Comparison of ENCODE assay signal across 15 mouse cellular contexts in genomic region chr13:99236222-99236621, GRCm38 (mm10). TPM values are rescaled to one million over a fixed set of nuclear protein-coding genes. Genes with fewer than 3 reads are reported as not detected.
DNase-seq lines count a peak whose midpoint lies in the region; ATAC-seq and TF ChIP-seq lines count a peak whose summit lies in the region.
"Had no signal": no experiment of that assay in that cellular context is flagged by ENCODE, and none has a peak within 500 bp of the region (broad histone marks: within the 10 kb centered on the region; RNA-seq: fewer than 3 reads in every experiment).

No protein-coding gene starts in this region.

- peak overlapping the region; percentile 98 for H3K27ac ChIP-seq in heart, adult 2 months
- H3K27ac ChIP-seq in intestine, embryonic 16.5 days (ENCODE audit: low read length) = peak overlapping the region; percentile 42; the same call in 1 of the 2 replicates
- no peak overlapping the region for H3K27ac ChIP-seq in intestine, embryonic 15.5 days
- H3K27ac ChIP-seq in lung, embryonic 16.5 days (ENCODE audit: low read length) = peak overlapping the region; percentile 74
- peak overlapping the region; percentile 11; the same call in 1 of the 2 replicates for H3K27ac ChIP-seq in limb, embryonic 14.5 days (replicated peaks; ENCODE audit: low read depth, low read length)
- H3K27ac ChIP-seq: forebrain, embryonic 13.5 days; hindbrain, embryonic 12.5 days; midbrain, embryonic 12.5 days had no signal

- intact Hi-C loops in heart, adult 2 months (cut with DNase I) = loop anchor here (5.0 kb wide), 1 partner anchor 109 kb away; no protein-coding TSS in a partner anchor

- no peak for TF ChIP-seq POLR2A in heart, adult 2 months (IDR thresholded peaks at IDR 0.05; ENCODE audit: insufficient read depth, low read depth, low read length)
- no peak for TF ChIP-seq POLR2A in limb, embryonic 14.5 days (IDR thresholded peaks at IDR 0.05; ENCODE audit: borderline replicate concordance, extremely low read depth, insufficient read depth, insufficient read length)

- DNase-seq in heart, adult 2 months = no peak
- no peak for DNase-seq in heart, adult 9 months (ENCODE audit: low spot score in 2 of 2)
- DNase-seq in lung, postnatal 14 days = no peak
- no peak for DNase-seq in limb, embryonic 14.5 days (ENCODE audit: low spot score)
- no peak for DNase-seq in urinary bladder, adult 2 months (ENCODE audit: low spot score)
- DNase-seq: cerebellum, postnatal 36 days; kidney, adult 18-20 months; liver, postnatal 0 days; thymus, postnatal 36 days had no signal

- no peak overlapping the region for H3K4me3 ChIP-seq in heart, adult 2 months
- H3K4me3 ChIP-seq in intestine, embryonic 16.5 days (ENCODE audit: low read length) = no peak overlapping the region
- H3K4me3 ChIP-seq in intestine, embryonic 15.5 days (replicated peaks) = no peak overlapping the region
- no peak overlapping the region for H3K4me3 ChIP-seq in lung, embryonic 16.5 days (ENCODE audit: low read length)
- H3K4me3 ChIP-seq in limb, embryonic 14.5 days (replicated peaks; ENCODE audit: low read length) = no peak overlapping the region
- H3K4me3 ChIP-seq: forebrain, embryonic 13.5 days; hindbrain, embryonic 12.5 days; midbrain, embryonic 12.5 days had no signal

- TF ChIP-seq EP300 in heart, adult 2 months (IDR thresholded peaks at IDR 0.05; ENCODE audit: insufficient read depth, low read depth, low read length) = no peak

- no peak for TF ChIP-seq CTCF in heart, adult 2 months (IDR thresholded peaks at IDR 0.05)

- no peak overlapping the region for H3K4me2 ChIP-seq in intestine, embryonic 16.5 days (ENCODE audit: low read depth, low read length)
- H3K4me2 ChIP-seq in intestine, embryonic 15.5 days (replicated peaks) = no peak overlapping the region
- H3K4me2 ChIP-seq in lung, embryonic 16.5 days (ENCODE audit: low read depth, low read length) = no peak overlapping the region
- H3K4me2 ChIP-seq in limb, embryonic 14.5 days (replicated peaks; ENCODE audit: low read depth, low read length, severe bottlenecking) = no peak overlapping the region
- H3K4me2 ChIP-seq: forebrain, embryonic 13.5 days; hindbrain, embryonic 12.5 days; midbrain, embryonic 12.5 days had no signal

- no peaks in the 10 kb centered on the region for H3K79me2 ChIP-seq in heart, adult 2 months (replicated peaks; ENCODE audit: control insufficient read depth, insufficient read depth, low read length)

- ATAC-seq in intestine, embryonic 16.5 days = no peak
- ATAC-seq in intestine, embryonic 15.5 days = no peak
- ATAC-seq in lung, embryonic 16.5 days (ENCODE audit: low read depth) = no peak
- ATAC-seq in limb, embryonic 14.5 days (ENCODE audit: low FRiP score, low read depth) = no peak
- ATAC-seq: forebrain, embryonic 13.5 days; liver, postnatal 0 days had no signal

- peak overlapping the region; percentile 3 for H3K9ac ChIP-seq in heart, adult 2 months (ENCODE audit: low read depth, low read length)
- H3K9ac ChIP-seq in intestine, embryonic 16.5 days (ENCODE audit: low read depth, low read length) = no peak overlapping the region
- H3K9ac ChIP-seq in intestine, embryonic 15.5 days = no peak overlapping the region
- no peak overlapping the region for H3K9ac ChIP-seq in lung, embryonic 16.5 days (ENCODE audit: low read length)
- H3K9ac ChIP-seq in limb, embryonic 14.5 days (ENCODE audit: low read depth, low read length, severe bottlenecking) = no peak overlapping the region
- H3K9ac ChIP-seq: forebrain, embryonic 13.5 days; hindbrain, embryonic 12.5 days; liver, postnatal 0 days; midbrain, embryonic 12.5 days had no signal

- no peaks in the 10 kb centered on the region for H3K27me3 ChIP-seq in heart, adult 2 months (ENCODE audit: control insufficient read depth, insufficient read depth, low read length)
- no peaks in the 10 kb centered on the region for H3K27me3 ChIP-seq in intestine, embryonic 16.5 days (replicated peaks; ENCODE audit: control insufficient read depth, insufficient read depth, low read length)
- no peaks in the 10 kb centered on the region for H3K27me3 ChIP-seq in intestine, embryonic 15.5 days (replicated peaks)
- H3K27me3 ChIP-seq in lung, embryonic 16.5 days (ENCODE audit: control insufficient read depth, insufficient read depth, low read depth, low read length) = no peaks in the 10 kb centered on the region
- H3K27me3 ChIP-seq in limb, embryonic 14.5 days (ENCODE audit: control insufficient read depth, insufficient read depth, low read length) = no peaks in the 10 kb centered on the region
- H3K27me3 ChIP-seq: forebrain, embryonic 13.5 days; hindbrain, embryonic 12.5 days; midbrain, embryonic 12.5 days had no signal

- peaks cover 47% of the 10 kb centered on the region for H3K4me1 ChIP-seq in heart, adult 2 months (ENCODE audit: control insufficient read depth, insufficient read depth, low read length)
- H3K4me1 ChIP-seq in intestine, embryonic 16.5 days (ENCODE audit: control insufficient read depth, insufficient read depth, low read length) = peaks cover 12% of the 10 kb centered on the region
- peaks cover 23% of the 10 kb centered on the region for H3K4me1 ChIP-seq in intestine, embryonic 15.5 days (replicated peaks)
- H3K4me1 ChIP-seq in lung, embryonic 16.5 days (replicated peaks; ENCODE audit: control insufficient read depth, insufficient read depth, low read length) = peaks cover 41% of the 10 kb centered on the region
- H3K4me1 ChIP-seq in limb, embryonic 14.5 days (ENCODE audit: control insufficient read depth, insufficient read depth, low read length) = peaks cover 18% of the 10 kb centered on the region

- 75% methylated on average over 2 of the region's 2 CpGs for WGBS in heart, adult 2 months
- 91% methylated on average over 2 of the region's 2 CpGs for WGBS in intestine, embryonic 16.5 days
- 88% methylated on average over 2 of the region's 2 CpGs for WGBS in intestine, embryonic 15.5 days
- 90% methylated on average over 2 of the region's 2 CpGs for WGBS in lung, embryonic 16.5 days
- 80% methylated on average over 2 of the region's 2 CpGs for WGBS in limb, embryonic 14.5 days

- H3K9me3 ChIP-seq in intestine, embryonic 16.5 days (ENCODE audit: control insufficient read depth, low read length) = no peaks in the 10 kb centered on the region
- H3K9me3 ChIP-seq in intestine, embryonic 15.5 days = no peaks in the 10 kb centered on the region
- H3K9me3 ChIP-seq in lung, embryonic 16.5 days (ENCODE audit: control insufficient read depth, low read length) = no peaks in the 10 kb centered on the region
- no peaks in the 10 kb centered on the region for H3K9me3 ChIP-seq in limb, embryonic 14.5 days (ENCODE audit: control insufficient read depth, low read length)
- H3K9me3 ChIP-seq: forebrain, embryonic 13.5 days; hindbrain, embryonic 12.5 days; midbrain, embryonic 12.5 days had no signal

- peaks cover 70% of the 10 kb centered on the region for H3K36me3 ChIP-seq in heart, adult 2 months (ENCODE audit: control insufficient read depth, insufficient read depth, low read length)
- no peaks in the 10 kb centered on the region for H3K36me3 ChIP-seq in intestine, embryonic 16.5 days (ENCODE audit: control insufficient read depth, insufficient read depth, low read length)
- H3K36me3 ChIP-seq in intestine, embryonic 15.5 days = no peaks in the 10 kb centered on the region
- no peaks in the 10 kb centered on the region for H3K36me3 ChIP-seq in lung, embryonic 16.5 days (ENCODE audit: control insufficient read depth, insufficient read depth, low read length)
- H3K36me3 ChIP-seq in limb, embryonic 14.5 days (ENCODE audit: control insufficient read depth, insufficient read depth, low read length) = no peaks in the 10 kb centered on the region
- H3K36me3 ChIP-seq: hindbrain, embryonic 12.5 days; midbrain, embryonic 12.5 days had no signal

RNA-seq across cellular contexts. Expression of gene Zfp366, which starts 51.6 kb away (rescaled TPM):
- 10 to 100 TPM in 1 of 2 experiments, 1 to 10 TPM in 1; 9.7 to 14.4 TPM for total RNA-seq in heart, adult 2 months (2021)
- polyA plus RNA-seq in heart, adult 2 months (2012; rRNA removed) = 5.0 and 7.8 TPM in 2 replicates
- polyA plus RNA-seq in intestine, embryonic 16.5 days (2015; fragmentation: Nextera tagmentation; extraction: Ambion mirVana) = 0.50 and 0.53 TPM in 2 replicates
- 0.48 and 0.49 TPM in 2 replicates for polyA plus RNA-seq in intestine, embryonic 15.5 days (2015; fragmentation: Nextera tagmentation; extraction: Ambion mirVana)
- polyA plus RNA-seq in lung, embryonic 16.5 days (2015; fragmentation: Nextera tagmentation; extraction: Ambion mirVana) = 1.1 TPM in 2 replicates
- polyA plus RNA-seq in limb, embryonic 14.5 days (2012; rRNA removed) = 2.5 and 3.5 TPM in 2 replicates
- 0.73 and 1.0 TPM in 2 replicates for polyA plus RNA-seq in limb, embryonic 14.5 days (2014; fragmentation: Nextera tagmentation; extraction: Ambion mirVana)
- polyA plus RNA-seq in urinary bladder, adult 2 months (2012; rRNA removed) = 1.1 and 3.0 TPM in 2 replicates
